Mouse (Mus musculus): ENCODE data around the gene Rmdn3. TPM values are rescaled to one million over a fixed set of nuclear protein-coding genes. Genes with fewer than 3 reads are reported as not detected.

The Rmdn3 gene
- total RNA-seq (2012; rRNA removed): 72.9 and 95.9 TPM in 2 replicates

- in situ Hi-C loops (cut with MboI; ENCODE audit: low sequenced_read_pairs in 2 of 2, unreplicated experiment in 2 of 2): no loop called here
- H3K36me3 ChIP-seq (ENCODE audit: control insufficient read depth, insufficient read depth, low read length, poor library complexity, severe bottlenecking): peaks cover 16% of the 10 kb centered on the region
- peaks cover 3 to 8% of the 10 kb centered on the region in 2 experiments; a peak in 2 of 4 replicates for H3K4me1 ChIP-seq (ENCODE audit: control insufficient read depth in 2 of 2, insufficient read depth in 2 of 2, low read length in 2 of 2, poor library complexity in 1 of 2)
- peak within 1 kb of the TSS; percentile 87 for H3K9ac ChIP-seq (ENCODE audit: insufficient read depth, low read depth, low read length, poor library complexity, severe bottlenecking)
- no peak for TF ChIP-seq CHD2 (IDR thresholded peaks at IDR 0.05; ENCODE audit: low read depth, low read length)
- no peak for TF ChIP-seq ZNF384 (IDR thresholded peaks at IDR 0.05; ENCODE audit: low read depth, low read length)
- TF ChIP-seq MAFK (IDR thresholded peaks at IDR 0.05; ENCODE audit: insufficient read depth, low read depth, low read length): no peak
- peak; percentile 84 for TF ChIP-seq HCFC1 (IDR thresholded peaks at IDR 0.05; ENCODE audit: borderline replicate concordance, insufficient read depth, low read length)
- peak within 1 kb of the TSS; percentile 87 for H3K4me3 ChIP-seq (ENCODE audit: insufficient read depth in 1 of 2, low read depth in 1 of 2, low read length in 2 of 2, poor library complexity in 1 of 2, severe bottlenecking in 1 of 2)
- H3K27ac ChIP-seq (ENCODE audit: insufficient read depth, low read depth, low read length, poor library complexity, severe bottlenecking): no peak within 1 kb of the TSS
- no peaks in the 10 kb centered on the region for H3K9me3 ChIP-seq (ENCODE audit: control insufficient read depth, insufficient read depth, low read depth, low read length)
- peak; percentile 91 for DNase-seq (ENCODE audit: low read depth, low spot score)
Observed at GRCm38 (mm10) chr2:119156681-119157572, at the start of gene Rmdn3. Rmdn3 (minus strand) TSS chr2:119157034.

GRCm38 (mm10) chr2:119203871-119204460 is 47.1 kb upstream of the Rmdn3 start:
- DNase-seq (ENCODE audit: low read depth, low spot score): no peak
- Histone ChIP-seq H3K9ac (ENCODE audit: insufficient read depth, low read depth, low read length, poor library complexity, severe bottlenecking) (no peak overlapping the region), H3K4me3 (ENCODE audit: insufficient read depth in 1 of 2, low read depth in 1 of 2, low read length in 2 of 2, poor library complexity in 1 of 2, severe bottlenecking in 1 of 2) (no peak overlapping the region), H3K4me1 (ENCODE audit: control insufficient read depth in 2 of 2, insufficient read depth in 2 of 2, low read length in 2 of 2, poor library complexity in 1 of 2) (peaks cover 0 to 6% of the 10 kb centered on the region in 2 experiments; a peak in 1 of 4 replicates), H3K9me3 (ENCODE audit: control insufficient read depth, insufficient read depth, low read depth, low read length) (no peaks in the 10 kb centered on the region), H3K27ac (ENCODE audit: insufficient read depth, low read depth, low read length, poor library complexity, severe bottlenecking) (no peak overlapping the region; the same call in 1 of the 2 replicates), H3K36me3 (ENCODE audit: control insufficient read depth, insufficient read depth, low read length, poor library complexity, severe bottlenecking) (no peaks in the 10 kb centered on the region)
- in situ Hi-C loops (cut with MboI; ENCODE audit: low sequenced_read_pairs in 2 of 2, unreplicated experiment in 2 of 2): no loop called here
- no peak for TF ChIP-seq CHD2 (IDR thresholded peaks at IDR 0.05; ENCODE audit: low read depth, low read length)

GRCm38 (mm10) chr2:119202914-119203453 is 46.1 kb upstream of the Rmdn3 start:
- H3K36me3 ChIP-seq (ENCODE audit: control insufficient read depth, insufficient read depth, low read length, poor library complexity, severe bottlenecking): no peaks in the 10 kb centered on the region
- no peak overlapping the region for H3K27ac ChIP-seq (ENCODE audit: insufficient read depth, low read depth, low read length, poor library complexity, severe bottlenecking)
- H3K9ac ChIP-seq (ENCODE audit: insufficient read depth, low read depth, low read length, poor library complexity, severe bottlenecking): no peak overlapping the region
- DNase-seq (ENCODE audit: low read depth, low spot score): no peak
- TF ChIP-seq ZNF384 (IDR thresholded peaks at IDR 0.05; ENCODE audit: low read depth, low read length): no peak
- TF ChIP-seq HCFC1 (IDR thresholded peaks at IDR 0.05; ENCODE audit: borderline replicate concordance, insufficient read depth, low read length): no peak
- TF ChIP-seq CHD2 (IDR thresholded peaks at IDR 0.05; ENCODE audit: low read depth, low read length): no peak
- no peak for TF ChIP-seq MAFK (IDR thresholded peaks at IDR 0.05; ENCODE audit: insufficient read depth, low read depth, low read length)
- TF ChIP-seq ZC3H11A (IDR thresholded peaks at IDR 0.05; ENCODE audit: borderline replicate concordance, low read depth, low read length): no peak
- no peaks in the 10 kb centered on the region for H3K9me3 ChIP-seq (ENCODE audit: control insufficient read depth, insufficient read depth, low read depth, low read length)
- no peak overlapping the region for H3K4me3 ChIP-seq (ENCODE audit: insufficient read depth in 1 of 2, low read depth in 1 of 2, low read length in 2 of 2, poor library complexity in 1 of 2, severe bottlenecking in 1 of 2)
- peaks cover 0 to 6% of the 10 kb centered on the region in 2 experiments; a peak in 1 of 4 replicates for H3K4me1 ChIP-seq (ENCODE audit: control insufficient read depth in 2 of 2, insufficient read depth in 2 of 2, low read length in 2 of 2, poor library complexity in 1 of 2)
- in situ Hi-C loops (cut with MboI; ENCODE audit: low sequenced_read_pairs in 2 of 2, unreplicated experiment in 2 of 2): no loop called here

GRCm38 (mm10) chr2:119198934-119199333 is 42.1 kb upstream of the Rmdn3 start:
- Histone ChIP-seq H3K9me3 (ENCODE audit: control insufficient read depth, insufficient read depth, low read depth, low read length) (no peaks in the 10 kb centered on the region), H3K4me1 (ENCODE audit: control insufficient read depth in 2 of 2, insufficient read depth in 2 of 2, low read length in 2 of 2, poor library complexity in 1 of 2) (peaks cover 0 to 7% of the 10 kb centered on the region in 2 experiments; a peak in 1 of 4 replicates), H3K9ac (ENCODE audit: insufficient read depth, low read depth, low read length, poor library complexity, severe bottlenecking) (no peak overlapping the region), H3K36me3 (ENCODE audit: control insufficient read depth, insufficient read depth, low read length, poor library complexity, severe bottlenecking) (no peaks in the 10 kb centered on the region), H3K27ac (ENCODE audit: insufficient read depth, low read depth, low read length, poor library complexity, severe bottlenecking) (no peak overlapping the region), H3K4me3 (ENCODE audit: insufficient read depth in 1 of 2, low read depth in 1 of 2, low read length in 2 of 2, poor library complexity in 1 of 2, severe bottlenecking in 1 of 2) (no peak overlapping the region)
- in situ Hi-C loops (cut with MboI; ENCODE audit: low sequenced_read_pairs in 2 of 2, unreplicated experiment in 2 of 2): no loop called here
- TF ChIP-seq ZNF384 (IDR thresholded peaks at IDR 0.05; ENCODE audit: low read depth, low read length) (no peak), MAFK (IDR thresholded peaks at IDR 0.05; ENCODE audit: insufficient read depth, low read depth, low read length) (no peak), ZC3H11A (IDR thresholded peaks at IDR 0.05; ENCODE audit: borderline replicate concordance, low read depth, low read length) (no peak), CHD2 (IDR thresholded peaks at IDR 0.05; ENCODE audit: low read depth, low read length) (no peak), HCFC1 (IDR thresholded peaks at IDR 0.05; ENCODE audit: borderline replicate concordance, insufficient read depth, low read length) (no peak)
- no peak for DNase-seq (ENCODE audit: low read depth, low spot score)

All from ES-E14 (cell line).